Mouse (Mus musculus): Measurements from ENCODE around the gene I830077J02Rik. TPM values are rescaled to one million over a fixed set of nuclear protein-coding genes. Genes with fewer than 3 reads are reported as not detected.
A peak's percentile ranks its signal among the peaks of the same experiment; 100 is the strongest.

Gene I830077J02Rik
- polyA plus RNA-seq, 1 experiment = 0.72 TPM

DNA sequence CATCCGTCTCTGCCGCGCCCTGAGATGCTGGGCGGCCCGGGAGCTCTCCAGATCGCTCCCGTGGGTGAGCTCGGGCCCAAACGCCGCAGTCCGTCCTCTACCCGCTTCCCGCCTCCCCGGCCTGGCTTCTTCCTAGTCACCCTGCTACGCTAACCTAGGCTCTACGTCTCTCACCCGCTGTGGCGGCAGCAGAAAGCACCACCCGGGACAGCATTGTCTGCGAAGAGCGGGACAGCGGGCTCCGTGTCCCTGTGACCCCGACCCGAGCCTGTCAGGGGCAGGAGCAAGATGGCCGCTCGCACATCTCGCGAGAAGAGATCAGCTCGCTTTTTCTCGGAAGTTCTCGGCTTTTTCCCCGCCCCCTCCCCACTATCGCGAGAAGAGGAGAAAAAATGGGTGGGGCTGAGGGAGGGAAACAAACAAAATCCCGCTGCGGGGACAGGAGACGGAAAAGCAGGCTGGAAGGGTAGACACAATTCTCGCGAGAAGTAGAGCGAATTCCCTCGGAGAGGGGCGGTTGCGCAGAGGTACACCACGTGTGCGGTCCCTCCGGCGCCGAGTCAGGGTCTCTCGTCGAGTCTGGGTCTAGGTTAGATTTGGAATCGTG lies 26.6 kb upstream of the I830077J02Rik start, which contains the start of gene Wdr77:
Wdr77 (plus strand) TSS at position 396 of the 607 bp plus-strand sequence.
- no peaks in the 10 kb centered on the region for H3K27me3 ChIP-seq (ENCODE audit: control insufficient read depth, insufficient read depth, low read length)
- H3K4me3 ChIP-seq (replicated peaks; ENCODE audit: insufficient read depth, low read depth, low read length) = peak within 1 kb of the TSS; percentile 69
- DNase-seq = peak; percentile 95 to 96
- no peaks in the 10 kb centered on the region; the same call in 1 of the 2 replicates for H3K4me1 ChIP-seq (ENCODE audit: control insufficient read depth, insufficient read depth, low read length)
- WGBS = under 1% methylated on average over 52 of the region's 52 CpGs
- H3K27ac ChIP-seq (ENCODE audit: insufficient read depth, low read length) = peak within 1 kb of the TSS; percentile 79
- TF ChIP-seq POLR2A (IDR thresholded peaks at IDR 0.05; ENCODE audit: borderline replicate concordance, insufficient read depth, low read length) = peak; percentile 97
- no peak for TF ChIP-seq CTCF (IDR thresholded peaks at IDR 0.05; ENCODE audit: borderline replicate concordance, insufficient read depth, low read depth, low read length)

DNA sequence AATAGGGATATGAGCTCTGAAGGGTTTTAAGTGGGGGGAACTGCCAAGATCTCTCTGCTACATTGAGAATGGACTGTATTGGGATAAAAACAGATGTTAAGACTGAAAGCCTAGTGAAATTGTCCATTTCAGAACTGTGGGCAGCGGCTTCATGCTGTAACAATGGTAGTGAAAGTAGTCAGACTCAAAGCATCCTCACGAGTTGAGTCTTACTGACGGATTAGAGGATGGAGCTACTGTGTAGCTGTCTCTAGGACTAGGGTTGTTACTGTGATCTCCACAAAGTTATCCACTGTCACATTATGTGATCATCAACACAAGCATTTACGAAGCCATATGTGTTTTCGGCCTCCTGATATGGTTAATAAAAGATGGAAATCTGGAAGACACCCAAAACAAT lies 25.7 kb upstream of the I830077J02Rik start:
- no peak overlapping the region for H3K27ac ChIP-seq (ENCODE audit: insufficient read depth, low read length)
- no peaks in the 10 kb centered on the region for H3K27me3 ChIP-seq (ENCODE audit: control insufficient read depth, insufficient read depth, low read length)
- 24% methylated on average over 5 of the region's 5 CpGs for WGBS
- H3K4me1 ChIP-seq (ENCODE audit: control insufficient read depth, insufficient read depth, low read length) = no peaks in the 10 kb centered on the region; the same call in 1 of the 2 replicates
- peak overlapping the region; percentile 69 for H3K4me3 ChIP-seq (replicated peaks; ENCODE audit: insufficient read depth, low read depth, low read length)
- TF ChIP-seq POLR2A (IDR thresholded peaks at IDR 0.05; ENCODE audit: borderline replicate concordance, insufficient read depth, low read length) (no peak), CTCF (IDR thresholded peaks at IDR 0.05; ENCODE audit: borderline replicate concordance, insufficient read depth, low read depth, low read length) (no peak)
- no peak for DNase-seq

DNA sequence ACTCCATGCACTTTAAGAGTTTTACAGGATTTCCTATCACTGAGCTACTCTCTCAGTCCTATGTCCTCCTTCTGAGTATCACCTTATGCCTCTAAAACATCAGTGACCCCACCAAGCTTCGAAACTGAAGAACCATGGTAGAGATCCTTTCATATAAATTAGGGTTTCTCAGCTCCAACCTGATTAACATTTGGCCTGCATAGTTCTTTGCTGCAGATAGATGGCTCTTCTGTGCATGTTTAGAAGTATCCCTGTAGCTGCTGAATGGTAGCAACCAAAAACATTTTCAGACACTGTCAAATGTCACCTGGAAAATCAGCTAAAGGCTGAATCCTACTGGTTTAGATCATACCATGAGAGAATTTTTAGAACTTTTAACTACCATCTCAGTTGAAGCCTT lies 24.8 kb upstream of the I830077J02Rik start:
- 91% methylated on average over 1 of the region's 1 CpGs for WGBS
- no peak for TF ChIP-seq CTCF (IDR thresholded peaks at IDR 0.05; ENCODE audit: borderline replicate concordance, insufficient read depth, low read depth, low read length)
- no peak for TF ChIP-seq POLR2A (IDR thresholded peaks at IDR 0.05; ENCODE audit: borderline replicate concordance, insufficient read depth, low read length)
- H3K4me1 ChIP-seq (ENCODE audit: control insufficient read depth, insufficient read depth, low read length) = no peaks in the 10 kb centered on the region; the same call in 1 of the 2 replicates
- no peaks in the 10 kb centered on the region for H3K27me3 ChIP-seq (ENCODE audit: control insufficient read depth, insufficient read depth, low read length)
- H3K4me3 ChIP-seq (replicated peaks; ENCODE audit: insufficient read depth, low read depth, low read length) = peak overlapping the region; percentile 25
- DNase-seq = no peak
- no peak overlapping the region for H3K27ac ChIP-seq (ENCODE audit: insufficient read depth, low read length)

DNA sequence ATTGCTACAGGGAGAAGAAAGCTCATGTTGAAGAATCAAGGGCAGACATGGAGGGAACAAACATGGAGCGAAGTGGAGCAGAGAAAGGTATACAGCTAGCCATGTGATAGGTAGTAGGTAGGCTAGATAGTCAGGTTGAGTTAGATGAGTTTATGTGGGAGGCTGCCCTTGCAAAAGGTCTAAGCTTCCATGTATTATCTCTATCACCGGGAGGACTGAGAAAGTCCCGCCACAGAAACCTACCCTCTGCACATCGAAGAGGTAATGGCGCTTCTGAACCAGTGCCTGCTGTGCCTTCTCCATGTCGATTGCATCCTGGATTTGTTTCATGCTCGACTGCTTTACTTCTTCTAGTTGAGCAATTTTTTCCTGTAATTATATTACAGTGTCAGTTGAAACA lies 18.9 kb upstream of the I830077J02Rik start:
- TF ChIP-seq POLR2A (IDR thresholded peaks at IDR 0.05; ENCODE audit: borderline replicate concordance, insufficient read depth, low read length) (no peak), CTCF (IDR thresholded peaks at IDR 0.05; ENCODE audit: borderline replicate concordance, insufficient read depth, low read depth, low read length) (no peak)
- WGBS = 85% methylated on average over 7 of the region's 7 CpGs
- Histone ChIP-seq H3K27ac (ENCODE audit: insufficient read depth, low read length) (no peak overlapping the region), H3K27me3 (ENCODE audit: control insufficient read depth, insufficient read depth, low read length) (no peaks in the 10 kb centered on the region), H3K4me1 (ENCODE audit: control insufficient read depth, insufficient read depth, low read length) (no peaks in the 10 kb centered on the region), H3K4me3 (replicated peaks; ENCODE audit: insufficient read depth, low read depth, low read length) (no peak overlapping the region)
- DNase-seq = no peak

DNA sequence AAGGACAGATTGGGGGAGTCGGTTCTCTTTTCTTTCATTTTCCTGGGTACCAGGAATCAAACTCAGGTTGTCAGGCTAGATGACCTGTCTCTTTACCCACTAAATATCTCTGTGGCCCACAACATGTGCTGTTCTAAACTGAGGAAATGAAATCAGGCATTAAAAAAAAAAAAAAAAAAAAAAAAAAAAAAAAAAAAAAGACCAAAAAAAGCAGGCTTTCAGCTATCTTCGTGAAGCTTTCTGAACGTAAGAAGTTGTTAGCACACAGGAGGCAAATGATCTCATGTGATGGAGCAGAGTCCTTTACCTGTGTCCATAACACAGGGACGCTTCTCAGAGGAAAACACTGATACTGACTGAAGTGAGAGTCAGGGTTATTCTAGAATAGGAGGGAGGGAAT lies 3.6 kb upstream of the I830077J02Rik start:
- Histone ChIP-seq H3K4me1 (ENCODE audit: control insufficient read depth, insufficient read depth, low read length) (no peaks in the 10 kb centered on the region), H3K27me3 (ENCODE audit: control insufficient read depth, insufficient read depth, low read length) (no peaks in the 10 kb centered on the region), H3K27ac (ENCODE audit: insufficient read depth, low read length) (no peak overlapping the region), H3K4me3 (replicated peaks; ENCODE audit: insufficient read depth, low read depth, low read length) (no peak overlapping the region)
- no peak for DNase-seq
- TF ChIP-seq CTCF (IDR thresholded peaks at IDR 0.05; ENCODE audit: borderline replicate concordance, insufficient read depth, low read depth, low read length) = no peak
- 91% methylated on average over 4 of the region's 4 CpGs for WGBS

DNA sequence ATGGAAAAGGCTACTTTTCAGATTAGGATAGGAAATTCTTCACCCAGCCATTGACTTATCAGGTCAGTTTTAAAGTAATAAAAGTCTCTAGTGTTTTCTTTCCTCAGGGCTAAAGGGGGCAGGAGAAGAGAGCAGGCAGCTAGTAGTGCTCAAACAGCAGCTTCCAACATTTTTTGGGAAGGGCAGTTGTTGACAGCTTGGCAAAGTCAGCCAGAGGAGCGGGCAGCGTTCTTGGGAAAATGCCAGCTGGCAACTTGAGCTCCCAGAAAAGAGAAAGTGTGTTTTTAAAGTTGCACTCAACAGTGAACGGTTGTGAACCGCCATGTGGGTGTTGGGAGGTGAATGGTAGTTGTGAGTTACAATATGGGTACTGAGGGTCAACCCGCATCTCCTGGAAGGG lies 2.6 kb upstream of the I830077J02Rik start:
- Histone ChIP-seq H3K4me3 (replicated peaks; ENCODE audit: insufficient read depth, low read depth, low read length) (no peak overlapping the region), H3K27me3 (ENCODE audit: control insufficient read depth, insufficient read depth, low read length) (no peaks in the 10 kb centered on the region), H3K27ac (ENCODE audit: insufficient read depth, low read length) (no peak overlapping the region), H3K4me1 (ENCODE audit: control insufficient read depth, insufficient read depth, low read length) (no peaks in the 10 kb centered on the region)
- 23% methylated on average over 5 of the region's 5 CpGs for WGBS
- DNase-seq = peak in 1 of 2 experiments; percentile 18
- TF ChIP-seq POLR2A (IDR thresholded peaks at IDR 0.05; ENCODE audit: borderline replicate concordance, insufficient read depth, low read length) = no peak
- TF ChIP-seq CTCF (IDR thresholded peaks at IDR 0.05; ENCODE audit: borderline replicate concordance, insufficient read depth, low read depth, low read length) = no peak

DNA sequence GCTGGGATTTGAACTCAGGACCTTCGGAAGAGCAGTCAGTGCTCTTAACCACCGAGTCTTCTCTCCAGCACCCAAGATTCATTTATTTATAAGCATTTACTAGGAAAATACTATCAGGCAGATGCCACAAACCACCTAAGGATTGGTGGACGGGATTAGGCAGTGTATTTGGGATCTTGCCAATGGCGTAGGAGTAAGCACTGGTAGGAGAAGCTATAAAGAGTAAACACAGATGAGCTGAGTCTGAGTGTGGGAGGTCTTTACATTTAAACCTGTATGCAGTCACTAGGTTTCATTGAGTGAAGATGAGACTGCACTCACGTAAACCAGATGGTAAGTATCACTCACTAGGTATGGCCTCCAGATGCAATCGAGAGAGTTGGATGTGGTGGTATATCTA lies 1.5 kb upstream of the I830077J02Rik start:
- Histone ChIP-seq H3K4me1 (ENCODE audit: control insufficient read depth, insufficient read depth, low read length) (no peaks in the 10 kb centered on the region), H3K27me3 (ENCODE audit: control insufficient read depth, insufficient read depth, low read length) (no peaks in the 10 kb centered on the region), H3K4me3 (replicated peaks; ENCODE audit: insufficient read depth, low read depth, low read length) (no peak overlapping the region), H3K27ac (ENCODE audit: insufficient read depth, low read length) (no peak overlapping the region)
- 85% methylated on average over 6 of the region's 6 CpGs for WGBS
- DNase-seq = no peak
- no peak for TF ChIP-seq POLR2A (IDR thresholded peaks at IDR 0.05; ENCODE audit: borderline replicate concordance, insufficient read depth, low read length)
- TF ChIP-seq CTCF (IDR thresholded peaks at IDR 0.05; ENCODE audit: borderline replicate concordance, insufficient read depth, low read depth, low read length) = no peak

DNA sequence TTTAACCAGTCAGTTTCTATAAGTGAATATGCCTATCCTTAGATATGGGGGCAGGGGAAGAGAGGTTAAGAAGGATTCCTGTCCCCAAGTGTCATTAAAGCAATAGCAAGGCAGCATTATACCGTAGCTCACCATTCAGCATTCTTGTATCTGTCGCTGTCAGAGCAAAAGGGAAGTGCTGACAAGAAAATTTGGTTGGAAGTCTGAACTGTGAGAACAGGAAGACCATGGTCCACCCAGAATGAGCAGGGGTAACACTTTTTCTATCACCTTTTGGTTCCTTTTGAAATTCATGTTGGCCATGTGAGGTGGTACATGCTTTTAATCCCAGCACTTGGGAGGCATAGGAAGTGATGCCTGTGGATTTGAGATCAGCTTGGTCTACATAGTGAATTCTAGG lies 1.4 kb downstream of the I830077J02Rik start:
- H3K4me1 ChIP-seq (ENCODE audit: control insufficient read depth, insufficient read depth, low read length) = no peaks in the 10 kb centered on the region
- H3K27me3 ChIP-seq (ENCODE audit: control insufficient read depth, insufficient read depth, low read length) = no peaks in the 10 kb centered on the region
- no peak overlapping the region for H3K27ac ChIP-seq (ENCODE audit: insufficient read depth, low read length)
- H3K4me3 ChIP-seq (replicated peaks; ENCODE audit: insufficient read depth, low read depth, low read length) = no peak overlapping the region
- DNase-seq = no peak
- no peak for TF ChIP-seq POLR2A (IDR thresholded peaks at IDR 0.05; ENCODE audit: borderline replicate concordance, insufficient read depth, low read length)
- no peak for TF ChIP-seq CTCF (IDR thresholded peaks at IDR 0.05; ENCODE audit: borderline replicate concordance, insufficient read depth, low read depth, low read length)
- 93% methylated on average over 2 of the region's 2 CpGs for WGBS

All from cerebellum, adult 2 months (tissue).